Mouse (Mus musculus) MEL (cell line): ENCODE measurements around the gene Foxk2. TPM values are rescaled to one million over a fixed set of nuclear protein-coding genes. Genes with fewer than 3 reads are reported as not detected.

Experiments
- DNase-seq: peaks from one replicate; pipeline ENCODE4 v3.0.0; 2011; ENCODE audit warnings: low read depth, low spot score
- H3K27ac ChIP-seq: 2 replicates; pipeline ENCODE4 v1.5.1; 2012; ENCODE audit warnings: low read depth, mild to moderate bottlenecking, control low read depth, low read length, moderate library complexity; ENCODE audit not compliant: control insufficient read depth
- H3K27me3 ChIP-seq, 2 experiments: fragments of 150-350 bp in 1 of 2; sonication (generic) in 1 of 2; 2 replicates each; pipeline ENCODE4 v1.6.1; 2012; ENCODE audit warnings: low read length in 2 of 2, mild to moderate bottlenecking in 2 of 2, improper control_type of control experiment in 1 of 2, moderate library complexity in 1 of 2; ENCODE audit not compliant: insufficient read depth in 2 of 2, control insufficient read depth in 1 of 2
- H3K36me3 ChIP-seq, 2 experiments: 2 replicates each; pipeline ENCODE4 v1.6.1; 2012 to 2014; ENCODE audit warnings: low read length in 2 of 2, improper control_type of control experiment in 1 of 2, inconsistent platforms in 1 of 2, mild to moderate bottlenecking in 1 of 2; ENCODE audit not compliant: insufficient read depth in 2 of 2, control insufficient read depth in 1 of 2
- H3K4me1 ChIP-seq, 2 experiments: fragments of 150-350 bp in 1 of 2; sonication (generic) in 1 of 2; 2 replicates each; pipeline ENCODE4 v1.6.1; 2012; ENCODE audit warnings: low read length in 2 of 2, improper control_type of control experiment in 1 of 2, mild to moderate bottlenecking in 1 of 2; ENCODE audit not compliant: insufficient read depth in 2 of 2, control insufficient read depth in 1 of 2
- H3K4me3 ChIP-seq, 2 experiments: fragments of 150-350 bp in 1 of 2; sonication (generic) in 1 of 2; 2 replicates each; pipeline ENCODE4 v1.5.1; 2012; ENCODE audit warnings: low read depth in 2 of 2, low read length in 2 of 2, mild to moderate bottlenecking in 2 of 2, moderate library complexity in 2 of 2, control low read depth in 1 of 2, improper control_type of control experiment in 1 of 2; ENCODE audit not compliant: control insufficient read depth in 1 of 2, insufficient read depth in 1 of 2
- H3K79me2 ChIP-seq: 2 replicates; pipeline ENCODE4 v1.6.1; 2012; ENCODE audit warnings: mild to moderate bottlenecking, low read length, moderate library complexity; ENCODE audit not compliant: control insufficient read depth, poor library complexity, insufficient read depth
- H3K9ac ChIP-seq: 2 replicates; pipeline ENCODE4 v1.6.1; 2012; ENCODE audit warnings: low read depth, mild to moderate bottlenecking, control low read depth, low read length, moderate library complexity; ENCODE audit not compliant: control insufficient read depth, poor library complexity, severe bottlenecking
- H3K9me3 ChIP-seq: fragments of 150-350 bp; sonication (generic); replicated peaks from 2 replicates; pipeline ENCODE4 v1.6.1; 2012; ENCODE audit warnings: mild to moderate bottlenecking, low read length, improper control_type of control experiment, moderate library complexity; ENCODE audit not compliant: insufficient read depth
- BHLHE40 ChIP-seq: IDR thresholded peaks from 2 replicates; pipeline ENCODE4 v1.6.1; 2012; ENCODE audit warnings: low read depth, mild to moderate bottlenecking, inconsistent platforms, low read length, improper control_type of control experiment, borderline replicate concordance
- CHD1 ChIP-seq: IDR thresholded peaks from 2 replicates; pipeline ENCODE4 v1.6.1; 2012; ENCODE audit warnings: low read depth, mild to moderate bottlenecking, inconsistent platforms, low read length, improper control_type of control experiment
- CHD2 ChIP-seq: IDR thresholded peaks from 2 replicates; pipeline ENCODE4 v1.6.1; 2011; ENCODE audit warnings: low read length, improper control_type of control experiment
- CTCF ChIP-seq, 3 experiments: IDR thresholded peaks in 2 of 3; conservative IDR thresholded peaks in 1 of 3; 2 replicates each; pipeline ENCODE4 v1.5.1; 2011 to 2012; ENCODE audit warnings: low read length in 3 of 3, low read depth in 2 of 3, mild to moderate bottlenecking in 2 of 3, improper control_type of control experiment in 1 of 3, inconsistent platforms in 1 of 3, mixed read lengths in 1 of 3, moderate library complexity in 1 of 3; ENCODE audit not compliant: control insufficient read depth in 1 of 3, insufficient read depth in 1 of 3, poor library complexity in 1 of 3, severe bottlenecking in 1 of 3
- ELF1 ChIP-seq: IDR thresholded peaks from 2 replicates; pipeline ENCODE4 v1.6.1; 2014; ENCODE audit warnings: low read depth, mild to moderate bottlenecking, inconsistent platforms, low read length, improper control_type of control experiment, moderate library complexity
- EP300 ChIP-seq, 2 experiments: IDR thresholded peaks; 2 replicates each; pipeline ENCODE4 v1.6.1; 2011; ENCODE audit warnings: improper control_type of control experiment in 2 of 2, low read length in 2 of 2, low read depth in 1 of 2, mild to moderate bottlenecking in 1 of 2
- ETS1 ChIP-seq: IDR thresholded peaks from 2 replicates; pipeline ENCODE4 v1.6.1; 2012; ENCODE audit warnings: low read depth, mild to moderate bottlenecking, inconsistent platforms, low read length, improper control_type of control experiment, moderate library complexity
- JUND ChIP-seq: IDR thresholded peaks from 2 replicates; pipeline ENCODE4 v1.6.1; 2011; ENCODE audit warnings: low read depth, mild to moderate bottlenecking, improper control_type of control experiment, low read length
- KAT2A ChIP-seq: conservative IDR thresholded peaks from 2 replicates; pipeline ENCODE4 v1.6.1; 2012; ENCODE audit warnings: low read depth, low read length, improper control_type of control experiment, inconsistent platforms
- MAZ ChIP-seq: IDR thresholded peaks from 2 replicates; pipeline ENCODE4 v1.6.1; 2012; ENCODE audit warnings: low read depth, mild to moderate bottlenecking, inconsistent platforms, low read length, improper control_type of control experiment
- MXI1 ChIP-seq: IDR thresholded peaks from 2 replicates; pipeline ENCODE4 v1.6.1; 2011; ENCODE audit warnings: mild to moderate bottlenecking, low read depth, low read length, improper control_type of control experiment
- MYB ChIP-seq: IDR thresholded peaks from 2 replicates; pipeline ENCODE4 v1.6.1; 2011; ENCODE audit warnings: mild to moderate bottlenecking, low read depth, low read length, improper control_type of control experiment
- NELFE ChIP-seq: IDR thresholded peaks from 2 replicates; pipeline ENCODE4 v1.6.1; 2011; ENCODE audit warnings: low read depth, low read length, improper control_type of control experiment
- POLR2AphosphoS5 ChIP-seq: IDR thresholded peaks from 2 replicates; pipeline ENCODE4 v1.6.1; 2012; ENCODE audit warnings: low read depth, borderline replicate concordance, mild to moderate bottlenecking, inconsistent platforms, low read length, moderate library complexity, mixed read lengths
- SIN3A ChIP-seq: IDR thresholded peaks from 2 replicates; pipeline ENCODE4 v1.6.1; 2012; ENCODE audit warnings: low read length, improper control_type of control experiment, inconsistent platforms
- TBP ChIP-seq: IDR thresholded peaks from 2 replicates; pipeline ENCODE4 v1.8.0; 2011; ENCODE audit warnings: low read depth, low read length, improper control_type of control experiment
- USF1 ChIP-seq: IDR thresholded peaks from 2 replicates; pipeline ENCODE4 v1.6.1; 2014; ENCODE audit warnings: low read depth, mild to moderate bottlenecking, inconsistent platforms, low read length, improper control_type of control experiment, moderate library complexity
- USF2 ChIP-seq, 2 experiments: IDR thresholded peaks; 2 replicates each; pipeline ENCODE4 v1.6.1; 2011 to 2012; ENCODE audit warnings: improper control_type of control experiment in 2 of 2, low read length in 2 of 2, borderline replicate concordance in 1 of 2, inconsistent platforms in 1 of 2, low read depth in 1 of 2, mild to moderate bottlenecking in 1 of 2; ENCODE audit not compliant: insufficient read depth in 1 of 2
- ZC3H11A ChIP-seq: IDR thresholded peaks from 2 replicates; pipeline ENCODE4 v1.6.1; 2012; ENCODE audit warnings: low read depth, mild to moderate bottlenecking, inconsistent platforms, low read length, improper control_type of control experiment
- ZKSCAN1 ChIP-seq: IDR thresholded peaks from 2 replicates; pipeline ENCODE4 v1.6.1; 2012; ENCODE audit warnings: low read depth, mild to moderate bottlenecking, inconsistent platforms, low read length, improper control_type of control experiment, moderate library complexity
- ZMIZ1 ChIP-seq: IDR thresholded peaks from 2 replicates; pipeline ENCODE4 v1.6.1; 2012; ENCODE audit warnings: low read depth, mild to moderate bottlenecking, inconsistent platforms, low read length, improper control_type of control experiment, moderate library complexity
- polyA plus RNA-seq, 2 experiments: library from polyadenylated mRNA; stranded (reverse) in 1 of 2; unstranded in 1 of 2; fragments of >175 nt in 1 of 2; fragments of >200 nt in 1 of 2; gene quantifications; 2 replicates each; pipeline versions ENCODE4 v1.2.1 to v1.2.4; 2012; ENCODE audit warnings: low replicate concordance in 2 of 2, low read depth in 1 of 2; ENCODE audit not compliant: insufficient read length in 2 of 2, insufficient read depth in 1 of 2, missing spikeins in 1 of 2
- total RNA-seq: library from RNA; depleted of rRNA; stranded (reverse); fragments of 300-350 nt; gene quantifications from 2 replicates; pipeline ENCODE4 v1.2.3, GENCODE M21; 2012

Gene Foxk2
- total and polyA plus RNA-seq, 3 experiments = 64.5 to 317 (median 68.0) TPM

GRCm38 (mm10) chr11:121326034-121326433, 66.2 kb downstream of the Foxk2 start:
- Histone ChIP-seq H3K36me3 (peaks cover 0 to 20% of the 10 kb centered on the region in 2 experiments; a peak in 2 of 4 replicates), H3K9ac (no peak overlapping the region), H3K27me3 (no peaks in the 10 kb centered on the region), H3K27ac (no peak overlapping the region), H3K4me1 (no peaks in the 10 kb centered on the region)
- no peak for DNase-seq
- no peak for TF ChIP-seq TBP
- no peak for TF ChIP-seq CHD1
- TF ChIP-seq ETS1 = no peak
- no peak for TF ChIP-seq SIN3A
- TF ChIP-seq MAZ = no peak
- no peak for TF ChIP-seq ZMIZ1
- TF ChIP-seq JUND = no peak
- TF ChIP-seq ZKSCAN1 = no peak
- TF ChIP-seq BHLHE40 = no peak
- no peak for TF ChIP-seq MYB
- no peak for TF ChIP-seq KAT2A
- TF ChIP-seq CHD2 = no peak
- TF ChIP-seq USF1 = no peak
- no peak for TF ChIP-seq EP300 (IDR thresholded peaks at IDR 0.05; ENCODE audit: low read depth in 1 of 2, low read length in 2 of 2)
- TF ChIP-seq MXI1 = no peak
- no peak for TF ChIP-seq USF2 (IDR thresholded peaks at IDR 0.05; ENCODE audit: borderline replicate concordance in 1 of 2, insufficient read depth in 1 of 2, low read depth in 1 of 2, low read length in 2 of 2)
- no peak for TF ChIP-seq NELFE
- no peak for TF ChIP-seq ZC3H11A
- TF ChIP-seq POLR2AphosphoS5 = no peak
- TF ChIP-seq, all 39 proteins: peak for 0
- Histone ChIP-seq H3K4me3 (no peak overlapping the region), H3K79me2 (no peaks in the 10 kb centered on the region), H3K9me3 (no peaks in the 10 kb centered on the region)

GRCm38 (mm10) chr11:121326681-121327080, 66.9 kb downstream of the Foxk2 start:
- peaks cover 0 to 24% of the 10 kb centered on the region in 2 experiments; a peak in 2 of 4 replicates for H3K36me3 ChIP-seq

More at GRCm38 (mm10) chr11:121326681-121327080, 66.9 kb downstream of the Foxk2 start:
- Histone ChIP-seq H3K9ac (no peak overlapping the region), H3K27ac (no peak overlapping the region), H3K79me2 (no peaks in the 10 kb centered on the region), H3K4me1 (no peaks in the 10 kb centered on the region), H3K9me3 (no peaks in the 10 kb centered on the region), H3K4me3 (no peak overlapping the region), H3K27me3 (no peaks in the 10 kb centered on the region)
- DNase-seq = no peak
- no peak for TF ChIP-seq CTCF (IDR thresholded peaks at IDR 0.05 in 2 of 3, conservative IDR thresholded peaks at IDR 0.05 in 1 of 3; ENCODE audit: control insufficient read depth in 1 of 3, insufficient read depth in 1 of 3, low read depth in 2 of 3, low read length in 3 of 3, poor library complexity in 1 of 3, severe bottlenecking in 1 of 3)
- no peak for TF ChIP-seq CHD1
- no peak for TF ChIP-seq ELF1
- TF ChIP-seq ETS1 = no peak
- TF ChIP-seq CHD2 = no peak
